Comparison of ENCODE assay signal across 17 mouse cellular contexts in the genomic region with DNA sequence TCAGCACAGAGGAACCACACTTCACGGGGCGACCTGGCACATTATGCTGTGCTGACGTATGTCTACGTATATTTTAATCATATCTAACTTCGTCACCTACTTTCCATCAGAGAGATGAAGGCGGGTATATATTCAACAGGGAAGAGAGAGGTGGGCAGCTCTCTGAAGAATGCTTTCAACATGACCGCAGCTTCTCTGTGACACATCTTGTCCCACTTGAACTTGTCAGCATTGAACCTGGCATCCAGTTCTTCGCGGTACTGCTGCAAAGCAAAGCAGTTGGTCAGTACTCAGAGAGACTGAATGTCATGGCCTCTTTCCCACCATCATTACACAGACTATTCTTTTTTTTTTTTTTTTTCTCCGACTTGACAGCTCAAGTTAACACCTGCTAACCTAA.
DNase-seq lines count a peak whose midpoint lies in the region; ATAC-seq and TF ChIP-seq lines count a peak whose summit lies in the region.
"Had no signal": no experiment of that assay in that cellular context is flagged by ENCODE, and none has a peak within 500 bp of the region (broad histone marks: within the 10 kb centered on the region; RNA-seq: fewer than 3 reads in every experiment).

No protein-coding gene starts in this region.

- H3K27ac ChIP-seq in heart, embryonic 12.5 days (ENCODE audit: poor library complexity, severe bottlenecking): no peak overlapping the region
- no peak overlapping the region for H3K27ac ChIP-seq in heart, adult 2 months
- H3K27ac ChIP-seq in heart, postnatal 0 days (ENCODE audit: low read depth): no peak overlapping the region
- H3K27ac ChIP-seq in limb, embryonic 13.5 days: peak overlapping the region; percentile 93; the same call in 1 of the 2 replicates
- H3K27ac ChIP-seq: forebrain, embryonic 12.5 days; hindbrain, embryonic 13.5 days; hindbrain, postnatal 0 days had no signal

- no peak for TF ChIP-seq CTCF in heart, adult 2 months (IDR thresholded peaks at IDR 0.05)
- TF ChIP-seq CTCF in heart, postnatal 0 days (IDR thresholded peaks at IDR 0.05; ENCODE audit: low read depth): no peak

- intact Hi-C loops in heart, adult 2 months (cut with DNase I): loop anchor here (10.0 kb wide), 2 partner anchors 990 to 1240 kb away; no protein-coding TSS in a partner anchor

- no peak overlapping the region for H3K9ac ChIP-seq in heart, embryonic 12.5 days
- no peak overlapping the region for H3K9ac ChIP-seq in heart, adult 2 months (ENCODE audit: low read depth, low read length)
- H3K9ac ChIP-seq in heart, postnatal 0 days (replicated peaks; ENCODE audit: low read depth, low read length): no peak overlapping the region
- no peak overlapping the region for H3K9ac ChIP-seq in limb, embryonic 13.5 days
- H3K9ac ChIP-seq: forebrain, embryonic 12.5 days; hindbrain, embryonic 13.5 days had no signal

- no peak overlapping the region for H3K4me2 ChIP-seq in heart, embryonic 12.5 days
- H3K4me2 ChIP-seq in heart, postnatal 0 days (ENCODE audit: low read depth, low read length): no peak overlapping the region
- no peak overlapping the region for H3K4me2 ChIP-seq in limb, embryonic 13.5 days (replicated peaks)
- H3K4me2 ChIP-seq: forebrain, embryonic 12.5 days; hindbrain, embryonic 13.5 days had no signal

- H3K79me2 ChIP-seq in heart, adult 2 months (replicated peaks; ENCODE audit: control insufficient read depth, insufficient read depth, low read length): no peaks in the 10 kb centered on the region

- H3K36me3 ChIP-seq in heart, embryonic 12.5 days: peaks cover 28% of the 10 kb centered on the region
- no peaks in the 10 kb centered on the region for H3K36me3 ChIP-seq in heart, adult 2 months (ENCODE audit: control insufficient read depth, insufficient read depth, low read length)
- 0 out of 2 replicates have a peak, but pooled peaks cover 5% of the 10 kb centered on the region for H3K36me3 ChIP-seq in heart, postnatal 0 days (replicated peaks; ENCODE audit: control insufficient read depth, insufficient read depth, low read length)
- H3K36me3 ChIP-seq in limb, embryonic 13.5 days: peaks cover 57% of the 10 kb centered on the region

- peaks cover 63% of the 10 kb centered on the region for H3K27me3 ChIP-seq in heart, embryonic 12.5 days (replicated peaks)
- no peaks in the 10 kb centered on the region for H3K27me3 ChIP-seq in heart, adult 2 months (ENCODE audit: control insufficient read depth, insufficient read depth, low read length)
- H3K27me3 ChIP-seq in heart, postnatal 0 days (ENCODE audit: control insufficient read depth, insufficient read depth, low read length): peaks cover 48% of the 10 kb centered on the region
- H3K27me3 ChIP-seq in limb, embryonic 13.5 days: no peaks in the 10 kb centered on the region
- H3K27me3 ChIP-seq: forebrain, embryonic 12.5 days; hindbrain, embryonic 13.5 days had no signal

- H3K9me3 ChIP-seq in heart, embryonic 12.5 days (replicated peaks): peaks cover 9% of the 10 kb centered on the region; the same call in 1 of the 2 replicates
- no peaks in the 10 kb centered on the region for H3K9me3 ChIP-seq in heart, postnatal 0 days (replicated peaks; ENCODE audit: control insufficient read depth, low read length)
- no peaks in the 10 kb centered on the region for H3K9me3 ChIP-seq in limb, embryonic 13.5 days
- H3K9me3 ChIP-seq: forebrain, embryonic 12.5 days; hindbrain, embryonic 13.5 days had no signal

- peaks cover 7% of the 10 kb centered on the region; the same call in 1 of the 2 replicates for H3K4me1 ChIP-seq in heart, embryonic 12.5 days (replicated peaks)
- no peaks in the 10 kb centered on the region for H3K4me1 ChIP-seq in heart, adult 2 months (ENCODE audit: control insufficient read depth, insufficient read depth, low read length)
- H3K4me1 ChIP-seq in heart, postnatal 0 days (ENCODE audit: control insufficient read depth, insufficient read depth): no peaks in the 10 kb centered on the region
- peaks cover 36% of the 10 kb centered on the region for H3K4me1 ChIP-seq in limb, embryonic 13.5 days
- H3K4me1 ChIP-seq: forebrain, embryonic 12.5 days had no signal

- peak; percentile 46; the same call in 1 of the 2 replicates for ATAC-seq in heart, embryonic 12.5 days (ENCODE audit: insufficient number of reproducible peaks, low FRiP score)
- peak; percentile 66 for ATAC-seq in heart, postnatal 0 days (ENCODE audit: insufficient read depth, low read depth)
- no peak for ATAC-seq in limb, embryonic 13.5 days (ENCODE audit: low FRiP score, low read depth)
- ATAC-seq: forebrain, embryonic 16.5 days; hindbrain, postnatal 0 days had no signal

- DNase-seq in heart, adult 2 months: no peak
- DNase-seq in heart, postnatal 0 days (ENCODE audit: low spot score): peak; percentile 54
- DNase-seq in heart, adult 8-10 months (ENCODE audit: low spot score): no peak
- DNase-seq in cerebellum, adult 11-12 months: no peak
- DNase-seq: adrenal gland, adult 2 months; adrenal gland, postnatal 25 days; cerebellum, adult 2 months; cerebellum, postnatal 10 days; gastrocnemius, postnatal 14 days; kidney, adult 11 months; kidney, adult 9 months had no signal

- TF ChIP-seq POLR2A in heart, adult 2 months (IDR thresholded peaks at IDR 0.05; ENCODE audit: insufficient read depth, low read depth, low read length): no peak

- H3K4me3 ChIP-seq in heart, embryonic 12.5 days: no peak overlapping the region
- no peak overlapping the region for H3K4me3 ChIP-seq in heart, adult 2 months
- H3K4me3 ChIP-seq in heart, postnatal 0 days (ENCODE audit: low read depth, low read length): no peak overlapping the region
- H3K4me3 ChIP-seq in limb, embryonic 13.5 days: no peak overlapping the region
- H3K4me3 ChIP-seq: forebrain, embryonic 12.5 days; hindbrain, embryonic 13.5 days had no signal

- 35% methylated on average over 10 of the region's 10 CpGs for WGBS in heart, embryonic 12.5 days
- 72% methylated on average over 10 of the region's 10 CpGs for WGBS in heart, adult 2 months
- WGBS in heart, postnatal 0 days: 30% methylated on average over 10 of the region's 10 CpGs
- 83% methylated on average over 10 of the region's 10 CpGs for WGBS in limb, embryonic 13.5 days

- TF ChIP-seq EP300 in heart, adult 2 months (IDR thresholded peaks at IDR 0.05; ENCODE audit: insufficient read depth, low read depth, low read length): no peak
- no peak for TF ChIP-seq EP300 in heart, postnatal 0 days (IDR thresholded peaks at IDR 0.05; ENCODE audit: low read depth)
